Mouse (Mus musculus) right cerebral cortex, postnatal 25 days (tissue): Measurements from ENCODE around the gene Mettl27.
A peak's percentile ranks its signal among the peaks of the same experiment; 100 is the strongest.

ENCODE experiments used
- DNase-seq: peaks from one replicate; pipeline ENCODE4 v3.0.0; 2022

The Mettl27 gene

GRCm38 (mm10) chr5:134932179-134932902 is at the start of gene Mettl27:
Gene Mettl27, plus strand, starts transcription at chr5:134932368.
- peak; percentile 82 for DNase-seq

GRCm38 (mm10) chr5:134883077-134883476 is 49.1 kb upstream of the Mettl27 start:
- DNase-seq: no peak

GRCm38 (mm10) chr5:134887447-134888335 is 44.5 kb upstream of the Mettl27 start:
- DNase-seq: no peak

GRCm38 (mm10) chr5:134888505-134888904 is 43.7 kb upstream of the Mettl27 start:
- no peak for DNase-seq

GRCm38 (mm10) chr5:134890601-134891054 is 41.5 kb upstream of the Mettl27 start:
- no peak for DNase-seq

- no peak for DNase-seq
Measured at GRCm38 (mm10) chr5:134891552-134891951, 40.6 kb upstream of the Mettl27 start.

- DNase-seq: no peak
Measured at GRCm38 (mm10) chr5:134892717-134893116, 39.5 kb upstream of the Mettl27 start.

- no peak for DNase-seq
Measured at GRCm38 (mm10) chr5:134895291-134895690, 36.9 kb upstream of the Mettl27 start.

- DNase-seq: no peak
Measured at GRCm38 (mm10) chr5:134896965-134897364, 35.2 kb upstream of the Mettl27 start.

GRCm38 (mm10) chr5:134897596-134897995 is 34.6 kb upstream of the Mettl27 start:
- no peak for DNase-seq

GRCm38 (mm10) chr5:134901012-134901643 is 31.0 kb upstream of the Mettl27 start:
- no peak for DNase-seq

GRCm38 (mm10) chr5:134901644-134902027 is 30.5 kb upstream of the Mettl27 start:
- no peak for DNase-seq

GRCm38 (mm10) chr5:134906633-134907032 is 25.5 kb upstream of the Mettl27 start, which contains the start of gene Tmem270:
Gene Tmem270, minus strand, starts transcription at chr5:134906733.
- DNase-seq: no peak

GRCm38 (mm10) chr5:134907135-134907534 is 25.0 kb upstream of the Mettl27 start:
- DNase-seq: peak; percentile 92

GRCm38 (mm10) chr5:134911901-134912300 is 20.3 kb upstream of the Mettl27 start:
- no peak for DNase-seq

GRCm38 (mm10) chr5:134913352-134913751 is 18.8 kb upstream of the Mettl27 start:
- no peak for DNase-seq

GRCm38 (mm10) chr5:134913753-134914152 is 18.4 kb upstream of the Mettl27 start:
- DNase-seq: no peak

GRCm38 (mm10) chr5:134914510-134914909 is 17.7 kb upstream of the Mettl27 start:
- no peak for DNase-seq

GRCm38 (mm10) chr5:134915311-134915710 is 16.9 kb upstream of the Mettl27 start, which contains the start of gene Cldn13:
Gene Cldn13, minus strand, starts transcription at chr5:134915526.
- no peak for DNase-seq

- DNase-seq: no peak
Measured at GRCm38 (mm10) chr5:134918071-134918832, 13.9 kb upstream of the Mettl27 start.

GRCm38 (mm10) chr5:134919097-134919496 is 13.1 kb upstream of the Mettl27 start:
- no peak for DNase-seq

GRCm38 (mm10) chr5:134920106-134920687 is 12.0 kb upstream of the Mettl27 start:
- no peak for DNase-seq
